Mouse (Mus musculus) cortical plate, adult 2 months (tissue): ENCODE measurements around the gene Prickle1.

Source experiments
- CTCF ChIP-seq: fragments of 200-500 bp; IDR thresholded peaks from 2 replicates; pipeline ENCODE4 v1.5.1; 2011; ENCODE audit warnings: mild to moderate bottlenecking, control low read depth, low read length; ENCODE audit not compliant: insufficient read depth; ENCODE audit errors: extremely low read depth
- POLR2A ChIP-seq: fragments of 200-500 bp; IDR thresholded peaks from 2 replicates; pipeline ENCODE4 v1.6.1; 2011; ENCODE audit warnings: mild to moderate bottlenecking, low read length, control low read depth; ENCODE audit not compliant: insufficient read depth; ENCODE audit errors: extremely low read depth

DNA sequence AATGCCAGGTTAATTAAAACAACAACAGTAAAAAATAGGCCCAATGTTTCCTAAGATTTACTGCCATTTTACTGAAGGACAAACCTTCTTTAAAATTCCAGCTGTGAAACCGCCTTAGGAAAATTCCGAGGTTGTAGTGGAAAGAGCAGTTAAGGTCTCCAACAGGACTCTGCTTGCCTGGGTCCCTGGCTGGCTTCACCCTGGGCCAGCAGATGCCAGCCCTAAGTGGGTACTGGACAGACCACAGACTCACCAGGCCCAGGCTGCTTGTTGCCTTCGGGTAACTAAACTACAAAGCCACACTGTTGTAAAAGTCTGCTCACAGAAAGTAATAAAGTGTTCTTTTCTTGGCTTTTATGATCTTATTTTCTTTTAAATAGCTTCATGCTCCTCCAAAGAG is 26.8 kb downstream of the Prickle1 start:
- TF ChIP-seq POLR2A, result no peak
- no peak for TF ChIP-seq CTCF
